Mouse (Mus musculus) olfactory bulb, adult 2 months (tissue): ENCODE measurements around the gene Fam189a1.

Source experiments
- CTCF ChIP-seq: fragments of 200-500 bp; IDR thresholded peaks from 2 replicates; pipeline ENCODE4 v1.5.1; 2012; ENCODE audit warnings: low read depth, mild to moderate bottlenecking, low read length, moderate library complexity; ENCODE audit not compliant: insufficient read depth
- POLR2A ChIP-seq: fragments of 200-500 bp; IDR thresholded peaks from 2 replicates; pipeline ENCODE4 v1.6.1; 2012; ENCODE audit warnings: mild to moderate bottlenecking, low read depth, low read length, moderate library complexity; ENCODE audit not compliant: insufficient read depth

DNA sequence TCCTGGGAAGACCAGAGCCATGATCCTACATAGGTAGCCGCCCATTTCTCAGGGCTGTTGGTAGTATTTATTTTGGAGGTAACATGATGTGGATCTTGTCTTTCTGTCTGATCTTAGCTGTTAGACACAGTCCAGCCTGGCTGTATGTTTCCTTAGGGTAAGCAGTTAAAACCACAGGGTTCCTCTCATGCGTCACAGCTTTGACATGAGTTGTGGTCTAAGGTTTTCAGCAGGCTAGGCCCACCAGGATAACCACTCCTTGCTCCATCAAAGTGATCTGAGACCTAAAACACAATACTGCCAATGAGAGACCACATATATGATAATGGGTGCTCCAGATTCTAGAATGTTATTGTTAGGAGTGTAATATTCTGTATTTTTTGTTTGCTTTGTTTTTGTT is 168.4 kb downstream of the Fam189a1 start:
- TF ChIP-seq CTCF (no peak), POLR2A (no peak)
